Mouse (Mus musculus) thymus, postnatal 25 days (tissue): Measurements from ENCODE around the gene Apeh.

Source experiments
- DNase-seq: peaks from one replicate; pipeline ENCODE4 v3.0.0; 2022

The Apeh gene

GRCm38 (mm10) chr9:108119891-108120411, 25.5 kb upstream of the Apeh start:
- DNase-seq = no peak

DNA sequence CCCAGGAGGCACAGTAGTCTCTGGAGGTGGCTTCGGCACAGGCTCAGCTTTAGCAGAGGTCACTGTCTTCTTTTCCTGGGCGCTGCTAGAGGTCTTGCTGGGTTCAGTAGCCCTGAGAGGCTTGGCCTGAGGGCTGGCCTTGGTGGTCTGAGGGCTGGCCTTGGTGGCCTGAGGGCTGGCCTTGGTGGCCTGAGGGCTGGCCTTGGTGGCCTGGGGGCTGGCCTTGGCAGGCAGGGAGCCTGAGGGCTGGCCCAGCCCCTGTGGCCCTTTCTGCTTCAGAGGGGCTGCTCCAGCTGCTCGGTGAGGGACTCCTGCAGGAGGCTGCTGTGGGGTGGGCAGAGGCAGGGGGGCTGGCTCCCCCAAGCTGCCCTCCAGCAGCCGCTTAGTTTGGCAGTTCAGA, 22.7 kb upstream of the Apeh start:
- DNase-seq = no peak

DNA sequence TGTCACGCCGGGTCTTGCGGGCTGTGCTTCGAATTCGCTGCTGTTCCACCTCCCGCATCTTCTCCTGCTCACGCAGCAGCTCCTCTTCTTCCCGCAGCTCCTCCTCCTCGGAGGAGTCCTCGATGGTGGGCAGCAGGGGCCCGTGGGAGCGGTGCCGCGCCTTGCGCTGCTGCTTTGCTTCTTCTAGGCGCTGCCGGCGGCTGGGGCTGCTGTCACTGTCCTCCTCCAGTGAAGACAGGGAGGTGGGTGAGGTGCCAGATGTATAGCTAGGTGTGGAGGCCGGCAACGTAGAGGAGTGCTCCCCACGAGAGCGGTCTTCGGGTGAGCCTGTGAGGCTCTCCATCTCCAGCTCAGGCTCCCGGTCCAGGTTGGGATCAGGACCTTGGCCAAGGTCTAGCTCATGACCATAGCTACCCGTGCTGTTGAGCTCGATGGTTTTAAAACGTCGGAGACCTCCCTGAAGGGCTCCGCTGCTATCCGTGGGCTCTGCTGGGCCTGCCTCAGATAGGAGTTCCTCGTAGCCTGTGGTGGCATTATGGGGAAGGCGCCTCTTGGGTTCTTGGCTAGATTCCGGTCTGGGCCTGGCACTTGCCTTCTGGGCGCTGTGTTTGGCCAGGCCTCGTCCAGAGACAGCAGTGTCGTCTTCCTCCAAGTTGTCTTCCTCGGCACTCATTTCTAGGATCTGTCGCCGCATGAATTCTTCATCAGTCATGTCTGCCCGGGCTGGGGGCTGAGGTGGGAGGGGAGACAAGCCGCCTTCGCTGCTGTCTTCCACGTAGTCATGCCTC, 21.1 kb upstream of the Apeh start:
- no peak for DNase-seq

DNA sequence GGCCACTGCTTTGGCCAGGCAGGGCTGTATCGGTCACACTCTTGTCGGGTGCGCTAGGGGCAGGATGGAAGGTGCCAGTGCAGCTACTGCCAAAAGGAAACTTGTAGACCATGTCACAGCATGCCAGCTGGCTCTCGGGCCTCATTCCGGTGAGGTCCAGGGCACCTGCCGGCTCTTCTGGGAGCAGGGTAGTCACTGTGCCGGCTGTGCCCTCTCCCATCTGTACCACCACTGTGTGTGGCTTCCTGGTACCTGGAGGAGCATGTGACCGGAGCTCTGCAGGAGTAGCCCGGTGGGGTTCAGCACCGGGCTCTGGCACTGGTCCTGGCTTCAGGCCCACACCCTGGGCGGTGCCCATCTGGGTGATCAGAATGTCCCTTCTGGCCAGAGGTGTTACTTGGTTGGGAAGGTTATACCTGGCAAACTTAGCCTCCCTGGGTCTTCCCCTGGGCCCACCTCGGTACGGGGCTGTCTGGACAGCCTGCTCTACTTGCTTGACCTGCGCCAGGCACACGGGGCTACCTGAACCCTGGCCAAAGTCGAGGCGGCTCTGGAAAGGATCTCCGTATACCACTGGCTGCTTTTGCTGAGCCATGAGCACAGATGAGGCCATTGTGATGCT, 18.4 kb upstream of the Apeh start:
- no peak for DNase-seq

- DNase-seq = no peak
These were observed 17.3 kb upstream of the Apeh start for GRCm38 (mm10) chr9:108111593-108112121.

- peak; percentile 38 for DNase-seq
These were observed 16.7 kb upstream of the Apeh start for GRCm38 (mm10) chr9:108111101-108111592.

DNA sequence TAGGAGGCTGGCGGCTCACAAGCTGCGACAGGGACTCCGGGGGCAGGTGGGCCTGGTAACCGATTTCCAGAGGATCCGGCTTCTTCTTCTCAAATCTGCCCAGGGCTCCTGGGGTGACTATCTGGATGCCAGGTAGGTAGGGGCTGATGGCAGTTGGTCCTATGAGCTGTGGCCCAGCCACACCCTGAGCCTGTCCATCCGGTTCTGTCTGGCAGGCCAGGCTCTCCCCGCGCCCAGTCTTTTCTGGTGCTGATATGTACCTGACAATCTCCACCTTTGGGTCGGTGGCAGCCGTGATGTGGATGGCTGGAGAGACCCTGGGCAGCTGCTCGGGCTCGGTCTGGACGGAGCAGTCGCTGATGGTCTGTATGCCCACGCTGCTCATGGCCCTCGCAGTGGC, 15.8 kb upstream of the Apeh start:
- no peak for DNase-seq

GRCm38 (mm10) chr9:108107867-108108266, 13.5 kb upstream of the Apeh start:
- DNase-seq = no peak

DNA sequence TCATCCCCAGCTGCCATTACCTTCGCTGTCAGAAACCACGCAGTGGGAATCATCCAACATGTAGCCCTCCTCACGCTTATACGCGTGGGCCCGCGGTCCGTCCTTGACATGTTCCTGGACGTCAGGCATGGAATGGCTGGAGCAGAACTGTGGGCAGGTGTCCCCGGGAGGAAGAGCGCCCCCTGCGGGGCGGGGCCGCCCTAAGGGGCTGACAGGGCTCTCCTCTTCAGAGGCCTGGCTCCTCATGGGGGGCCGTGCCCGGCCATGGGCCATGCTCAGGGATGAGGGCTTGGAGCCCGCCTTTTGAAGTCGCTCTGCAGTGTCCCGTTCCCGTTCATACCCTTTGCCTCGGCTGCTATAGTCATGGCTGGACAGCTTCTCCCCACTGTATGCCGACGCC, 11.7 kb upstream of the Apeh start:
- DNase-seq = no peak

- no peak for DNase-seq
These were observed 11.1 kb upstream of the Apeh start for GRCm38 (mm10) chr9:108105549-108105863.

DNA sequence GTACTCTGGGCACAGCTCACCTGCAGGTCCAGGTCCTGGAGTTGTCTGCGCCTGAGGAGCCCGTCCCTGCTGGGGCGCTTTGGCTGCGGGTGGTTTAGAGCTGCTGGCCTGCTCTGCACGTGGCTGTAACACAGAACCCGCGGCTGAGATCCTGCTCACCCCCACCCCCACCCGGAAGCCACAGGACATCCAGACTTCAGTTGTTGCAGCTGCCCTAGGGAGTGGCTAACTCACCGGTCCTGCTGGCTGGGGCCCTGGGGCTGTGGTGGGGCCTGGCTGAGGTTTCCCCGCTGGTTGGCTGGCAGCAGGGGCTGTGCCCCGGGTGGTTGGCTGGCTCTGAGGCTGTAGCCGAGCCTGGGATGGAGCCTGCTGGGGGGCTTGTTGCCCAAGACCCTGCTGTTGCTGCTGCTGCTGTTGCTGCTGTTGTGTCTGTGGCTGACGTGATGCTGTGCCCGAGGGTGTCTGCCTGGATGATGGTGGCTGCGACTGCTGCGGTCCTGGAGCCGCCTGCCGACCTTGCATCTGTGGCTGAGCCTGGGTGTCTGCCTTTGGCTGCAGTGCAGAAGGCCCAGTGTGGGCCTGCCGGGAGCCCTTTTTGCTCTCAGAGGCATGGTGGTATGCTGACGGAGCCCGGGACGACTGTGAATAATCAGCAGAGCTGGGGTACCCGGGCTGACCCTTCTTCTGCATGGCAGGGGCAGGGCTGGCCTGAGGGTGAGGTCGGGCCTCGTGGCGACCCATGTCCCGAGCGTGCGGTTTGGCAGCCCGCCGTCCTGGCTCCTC, 10.6 kb upstream of the Apeh start:
- DNase-seq = peak; percentile 43

GRCm38 (mm10) chr9:108099619-108100018, 5.2 kb upstream of the Apeh start:
- no peak for DNase-seq

GRCm38 (mm10) chr9:108095949-108096712, 1.7 kb upstream of the Apeh start:
- DNase-seq = no peak

DNA sequence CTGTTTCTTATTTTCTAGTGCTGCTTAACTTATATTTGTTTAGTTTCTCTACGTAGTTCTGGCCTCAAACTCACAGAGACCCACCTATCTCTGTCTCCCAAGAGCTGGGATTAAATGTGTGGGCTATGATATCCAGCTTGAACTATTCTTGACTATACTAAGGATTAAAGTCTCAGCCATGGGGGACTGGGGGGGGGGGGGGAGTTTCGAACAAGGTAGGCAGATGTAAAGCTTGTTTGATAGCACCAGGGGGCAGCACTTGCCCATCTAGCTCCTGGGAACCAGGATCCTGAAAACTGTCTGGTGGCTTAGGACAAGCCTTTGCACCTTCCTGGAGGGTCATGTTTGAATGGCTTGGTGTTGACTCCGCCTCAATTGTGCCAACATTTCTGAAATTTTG, 1.1 kb upstream of the Apeh start:
- DNase-seq = peak; percentile 66

DNA sequence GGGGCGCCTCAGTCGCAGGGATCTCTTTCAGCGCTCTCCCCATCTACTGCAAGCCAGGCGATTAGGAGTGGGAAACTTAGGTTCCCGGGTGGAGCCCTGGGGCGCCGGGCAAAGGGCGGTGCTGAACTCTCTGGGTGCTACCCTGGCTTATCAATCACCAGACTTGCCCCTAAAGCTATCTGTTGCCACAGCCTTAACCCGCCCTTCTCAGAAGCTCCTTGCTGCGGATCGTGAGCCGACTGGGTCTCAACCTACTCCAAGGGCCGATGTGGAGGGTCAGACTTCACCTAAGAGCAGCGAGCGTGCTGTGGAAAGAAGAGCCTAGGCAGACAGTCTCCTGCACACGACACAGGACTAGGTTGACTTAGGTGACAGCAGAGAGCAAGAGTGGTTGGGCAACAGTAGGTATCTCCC, 599 bp upstream of the Apeh start:
- peak; percentile 44 for DNase-seq

DNA sequence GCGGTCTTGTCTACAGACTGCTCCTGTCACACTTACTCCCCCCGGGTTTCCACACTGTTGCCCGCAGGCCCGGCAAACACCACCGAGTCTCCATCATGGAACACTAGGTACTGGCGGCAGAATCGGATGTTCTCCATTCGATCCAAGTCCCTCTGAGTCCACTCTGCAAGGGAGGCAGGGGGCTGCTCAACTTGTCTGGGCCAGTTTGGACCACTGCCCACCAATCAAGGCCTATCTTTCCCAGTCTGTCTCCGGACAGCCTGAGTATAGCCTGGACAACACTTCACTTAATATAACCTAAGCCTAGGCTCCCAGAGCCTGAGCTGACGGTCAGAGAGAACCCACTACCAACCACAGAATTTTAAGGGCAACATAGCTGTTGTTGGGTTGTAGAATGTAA, 820 bp downstream of the Apeh start:
- DNase-seq = no peak

GRCm38 (mm10) chr9:108090611-108091120, 3.7 kb downstream of the Apeh start:
- DNase-seq = no peak

DNA sequence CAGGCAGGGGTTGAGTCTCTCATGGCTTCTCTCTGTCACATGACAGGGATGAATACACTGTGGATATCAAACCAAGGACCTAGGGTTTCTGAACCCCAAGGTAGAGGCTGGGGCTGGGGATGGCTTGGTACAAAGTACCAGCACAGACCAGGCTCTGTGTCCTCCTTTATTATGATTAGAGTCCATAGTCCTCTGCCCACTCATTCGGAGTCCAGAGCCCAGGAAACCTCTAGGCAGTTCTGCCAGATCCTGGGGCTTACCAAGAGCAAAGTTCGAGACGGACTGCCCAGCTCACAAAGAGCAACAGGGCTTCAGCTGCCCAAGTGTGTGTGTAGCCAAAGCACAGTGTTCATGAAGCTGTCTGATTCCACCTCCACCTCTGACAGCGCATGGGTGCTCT, 9.1 kb downstream of the Apeh start:
- no peak for DNase-seq

DNA sequence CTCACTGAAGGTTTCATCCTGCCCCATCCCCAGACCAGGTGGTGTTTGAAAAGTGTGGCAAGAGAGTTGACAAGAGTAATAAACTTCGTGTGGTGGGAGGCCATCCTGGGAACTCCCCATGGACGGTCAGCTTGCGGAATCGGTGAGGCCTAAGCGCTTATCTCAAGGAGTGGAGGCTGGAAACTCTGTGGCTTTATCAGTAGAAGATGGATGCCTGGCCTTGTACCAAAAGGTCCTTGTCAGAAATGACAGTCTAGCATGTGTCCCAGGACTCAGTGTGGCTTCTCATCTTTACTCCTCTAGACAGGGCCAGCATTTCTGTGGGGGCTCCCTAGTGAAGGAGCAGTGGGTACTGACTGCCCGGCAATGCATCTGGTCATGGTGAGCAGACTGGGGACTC, 10.8 kb downstream of the Apeh start:
- no peak for DNase-seq

DNA sequence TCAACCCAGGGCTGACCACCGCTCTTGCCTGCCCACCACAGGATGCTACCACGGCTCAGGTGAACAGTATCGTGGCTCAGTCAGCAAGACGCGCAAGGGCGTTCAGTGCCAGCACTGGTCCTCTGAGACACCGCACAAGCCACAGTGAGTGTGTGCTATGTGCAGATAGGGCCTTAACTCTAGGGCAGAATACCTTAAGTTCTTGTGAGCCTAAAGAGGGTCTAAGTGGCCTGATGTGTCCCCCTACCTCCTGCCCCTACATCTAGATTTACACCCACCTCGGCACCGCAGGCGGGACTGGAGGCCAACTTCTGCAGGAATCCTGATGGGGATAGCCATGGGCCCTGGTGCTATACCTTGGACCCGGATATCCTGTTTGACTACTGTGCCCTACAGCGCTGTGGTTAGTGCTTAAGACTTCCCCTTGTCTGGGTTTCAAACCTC, 11.4 kb downstream of the Apeh start, which contains the start of gene Rnf123:
Gene Rnf123 (minus strand): TSS at position 359 of the 444 bp plus-strand sequence.
- no peak for DNase-seq

- DNase-seq = no peak
These were observed 11.9 kb downstream of the Apeh start for GRCm38 (mm10) chr9:108082549-108082948.

DNA sequence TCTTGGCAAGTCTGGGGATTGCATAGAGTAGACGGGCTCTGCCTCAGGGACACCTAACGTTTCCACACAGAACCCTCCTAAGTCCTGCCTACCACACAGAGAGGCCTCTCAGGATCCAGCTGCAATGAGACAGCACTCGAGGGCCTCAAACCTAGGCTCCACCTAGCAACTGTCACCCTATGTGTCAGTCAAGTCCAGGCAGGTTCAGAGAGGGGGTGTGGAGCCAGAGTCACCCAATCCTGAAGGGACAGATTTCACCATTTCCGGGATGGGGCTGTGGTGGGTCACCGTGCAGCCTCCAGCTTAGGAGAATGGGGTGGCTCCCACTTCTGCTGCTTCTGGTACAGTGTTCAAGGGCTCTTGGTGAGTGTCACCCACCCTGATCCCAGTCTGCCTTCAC, 14.2 kb downstream of the Apeh start, which contains the start of gene Mst1:
Gene Mst1 (plus strand): TSS at position 269 of the 400 bp plus-strand sequence.
- no peak for DNase-seq
